Mouse (Mus musculus): ENCODE measurements around the gene Rab6b. TPM values are rescaled to one million over a fixed set of nuclear protein-coding genes. Genes with fewer than 3 reads are reported as not detected.

Rab6b gene
- total and polyA plus RNA-seq, 3 experiments, result not detected

DNA sequence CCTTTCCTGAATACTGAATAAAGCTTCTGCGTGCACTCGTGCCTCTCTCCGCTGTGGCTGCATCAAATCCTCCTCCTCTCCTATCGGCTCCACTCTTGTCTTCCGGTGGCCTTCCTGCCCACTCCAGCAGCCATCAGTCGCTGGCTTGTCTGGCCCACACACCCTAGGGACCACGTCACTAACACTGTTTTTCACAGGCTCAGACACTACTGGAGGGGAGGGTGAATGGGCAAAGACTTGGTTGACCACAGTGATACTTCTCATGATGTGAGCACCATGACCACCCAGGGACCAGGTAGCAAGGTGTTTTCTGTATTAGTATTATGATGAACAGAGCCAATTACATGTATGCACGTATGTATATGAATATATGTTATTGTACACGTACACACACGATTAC, 34.7 kb downstream of the Rab6b start:
- Histone ChIP-seq H3K79me2 (ENCODE audit: control insufficient read depth, insufficient read depth, low read length, poor library complexity) (no peaks in the 10 kb centered on the region), H3K27ac (ENCODE audit: control insufficient read depth, low read depth, low read length) (no peak overlapping the region), H3K4me1 (ENCODE audit: control insufficient read depth in 1 of 2, insufficient read depth in 2 of 2, low read length in 2 of 2) (no peaks in the 10 kb centered on the region), H3K9me3 (replicated peaks; ENCODE audit: insufficient read depth, low read length) (no peaks in the 10 kb centered on the region), H3K4me3 (ENCODE audit: control insufficient read depth in 1 of 2, insufficient read depth in 1 of 2, low read depth in 2 of 2, low read length in 2 of 2) (no peak overlapping the region), H3K36me3 (ENCODE audit: control insufficient read depth in 1 of 2, insufficient read depth in 2 of 2, low read length in 2 of 2) (no peaks in the 10 kb centered on the region), H3K9ac (ENCODE audit: control insufficient read depth, low read depth, low read length, poor library complexity, severe bottlenecking) (no peak overlapping the region), H3K27me3 (ENCODE audit: control insufficient read depth in 1 of 2, insufficient read depth in 2 of 2, low read length in 2 of 2) (no peaks in the 10 kb centered on the region)
- TF ChIP-seq POLR2AphosphoS2 (IDR thresholded peaks at IDR 0.05; ENCODE audit: low read length) (no peak), TCF12 (IDR thresholded peaks at IDR 0.05; ENCODE audit: low read depth, low read length) (no peak), POLR2AphosphoS5 (IDR thresholded peaks at IDR 0.05; ENCODE audit: borderline replicate concordance, low read depth, low read length) (no peak), MYC (IDR thresholded peaks at IDR 0.05; ENCODE audit: low read depth, low read length) (no peak), EP300 (IDR thresholded peaks at IDR 0.05; ENCODE audit: low read depth in 1 of 2, low read length in 2 of 2) (no peak), MXI1 (IDR thresholded peaks at IDR 0.05; ENCODE audit: low read depth, low read length) (no peak), GATA1 (IDR thresholded peaks at IDR 0.05; ENCODE audit: low read depth, low read length) (no peak), KAT2A (conservative IDR thresholded peaks at IDR 0.05; ENCODE audit: low read depth, low read length) (no peak), MEF2A (IDR thresholded peaks at IDR 0.05; ENCODE audit: extremely low read depth, insufficient replicate concordance, low read depth, low read length, poor library complexity, severe bottlenecking) (no peak), SIN3A (IDR thresholded peaks at IDR 0.05; ENCODE audit: low read length) (no peak), ZKSCAN1 (IDR thresholded peaks at IDR 0.05; ENCODE audit: low read depth, low read length) (no peak), GABPA (IDR thresholded peaks at IDR 0.05; ENCODE audit: low read depth, low read length) (no peak), ZC3H11A (IDR thresholded peaks at IDR 0.05; ENCODE audit: low read depth, low read length) (no peak)
- no peak for DNase-seq (ENCODE audit: low read depth, low spot score)

DNA sequence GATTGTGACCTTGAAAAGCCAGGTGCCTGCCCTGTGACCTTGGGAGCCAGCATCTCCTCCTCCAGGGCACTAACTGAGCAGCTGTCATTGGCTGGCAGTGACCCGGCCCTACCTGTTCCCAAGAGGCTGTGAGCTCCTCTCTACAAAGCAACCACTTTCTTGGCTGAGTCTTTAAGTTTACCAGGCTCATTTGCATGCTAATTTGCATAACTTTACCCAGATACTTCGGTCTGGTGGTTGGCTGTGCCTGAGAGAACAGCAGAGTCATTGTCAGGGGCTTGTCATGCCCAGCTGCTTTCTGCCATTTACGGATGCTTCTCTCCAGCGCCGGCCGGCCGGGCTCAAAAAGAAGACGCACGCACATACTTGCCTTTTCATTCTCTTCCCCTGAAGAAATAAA, 35.1 kb downstream of the Rab6b start:
- Histone ChIP-seq H3K9me3 (replicated peaks; ENCODE audit: insufficient read depth, low read length) (no peaks in the 10 kb centered on the region), H3K27ac (ENCODE audit: control insufficient read depth, low read depth, low read length) (no peak overlapping the region), H3K9ac (ENCODE audit: control insufficient read depth, low read depth, low read length, poor library complexity, severe bottlenecking) (no peak overlapping the region), H3K4me1 (ENCODE audit: control insufficient read depth in 1 of 2, insufficient read depth in 2 of 2, low read length in 2 of 2) (no peaks in the 10 kb centered on the region), H3K36me3 (ENCODE audit: control insufficient read depth in 1 of 2, insufficient read depth in 2 of 2, low read length in 2 of 2) (no peaks in the 10 kb centered on the region), H3K79me2 (ENCODE audit: control insufficient read depth, insufficient read depth, low read length, poor library complexity) (no peaks in the 10 kb centered on the region), H3K27me3 (ENCODE audit: control insufficient read depth in 1 of 2, insufficient read depth in 2 of 2, low read length in 2 of 2) (no peaks in the 10 kb centered on the region), H3K4me3 (ENCODE audit: control insufficient read depth in 1 of 2, insufficient read depth in 1 of 2, low read depth in 2 of 2, low read length in 2 of 2) (no peak overlapping the region)
- TF ChIP-seq GABPA (IDR thresholded peaks at IDR 0.05; ENCODE audit: low read depth, low read length) (no peak), KAT2A (conservative IDR thresholded peaks at IDR 0.05; ENCODE audit: low read depth, low read length) (no peak), BHLHE40 (IDR thresholded peaks at IDR 0.05; ENCODE audit: borderline replicate concordance, low read depth, low read length) (no peak), MAX (IDR thresholded peaks at IDR 0.05; ENCODE audit: low read length) (no peak), RCOR1 (IDR thresholded peaks at IDR 0.05; ENCODE audit: low read depth, low read length) (no peak)
- DNase-seq (ENCODE audit: low read depth, low spot score), result no peak
